Mouse (Mus musculus) cerebellum, postnatal 4 days (tissue): ENCODE results near the gene Gm13057.
"Not testable (repeated sequence)": the region's sequence is repeated elsewhere in the genome, so short reads cannot be mapped to it uniquely, and the experiment has no call there.

Source experiments
- DNase-seq, 2 experiments: peaks; one replicate each; pipeline ENCODE4 v3.0.0; 2022; ENCODE audit warnings: low spot score in 2 of 2, mixed read lengths in 1 of 2

Gene Gm13057

DNA sequence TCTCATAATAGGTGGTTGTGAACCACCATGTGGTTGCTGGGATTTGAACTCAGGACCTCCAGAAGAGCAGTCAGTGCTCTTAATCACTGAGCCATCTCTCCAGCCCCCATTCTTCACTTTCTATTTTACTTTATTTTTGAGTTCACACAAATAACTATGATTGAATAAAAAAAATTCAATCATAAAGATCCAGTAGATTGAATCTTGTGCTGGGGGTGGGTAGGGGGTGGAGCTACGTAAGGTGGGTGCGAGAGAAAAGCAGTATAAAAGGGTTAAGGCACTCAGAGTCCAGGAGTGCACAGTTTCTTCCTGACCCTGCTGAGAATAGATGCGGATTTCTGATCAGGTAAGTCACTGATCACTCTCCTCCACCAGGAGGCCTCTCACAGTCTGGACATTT, at the start of gene Gm13057, which contains the start of gene BC080695:
TSS of gene Gm13057 (plus strand) at position 310 of the 400 bp plus-strand sequence.
TSS of gene BC080695 (plus strand) at position 301 of the 400 bp plus-strand sequence.
- not testable (repeated sequence) for DNase-seq

DNA sequence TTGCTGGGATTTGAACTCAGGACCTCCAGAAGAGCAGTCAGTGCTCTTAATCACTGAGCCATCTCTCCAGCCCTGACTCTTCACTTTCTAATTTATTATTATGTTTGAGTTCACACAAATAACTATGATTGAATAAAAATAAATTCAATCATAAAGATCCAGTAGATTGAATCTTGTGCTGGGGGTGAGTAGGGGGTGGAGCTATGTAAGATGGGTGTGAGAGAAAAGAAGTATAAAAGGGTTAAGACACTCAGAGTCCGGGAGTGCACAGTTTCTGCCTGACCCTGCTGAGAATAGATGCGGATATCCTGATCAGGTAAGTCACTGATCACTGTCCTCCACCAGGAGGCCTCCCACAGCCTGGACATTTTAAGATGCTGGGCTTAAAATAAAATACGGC, 40.5 kb upstream of the Gm13057 start, which contains the start of gene Gm13043:
TSS of gene Gm13043 (plus strand) at position 301 of the 400 bp plus-strand sequence.
- DNase-seq: no peak

DNA sequence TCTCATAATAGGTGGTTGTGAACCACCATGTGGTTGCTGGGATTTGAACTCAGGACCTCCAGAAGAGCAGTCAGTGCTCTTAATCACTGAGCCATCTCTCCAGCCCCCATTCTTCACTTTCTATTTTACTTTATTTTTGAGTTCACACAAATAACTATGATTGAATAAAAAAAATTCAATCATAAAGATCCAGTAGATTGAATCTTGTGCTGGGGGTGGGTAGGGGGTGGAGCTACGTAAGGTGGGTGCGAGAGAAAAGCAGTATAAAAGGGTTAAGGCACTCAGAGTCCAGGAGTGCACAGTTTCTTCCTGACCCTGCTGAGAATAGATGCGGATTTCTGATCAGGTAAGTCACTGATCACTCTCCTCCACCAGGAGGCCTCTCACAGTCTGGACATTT, 15.9 kb upstream of the Gm13057 start, which contains the start of gene Gm13040:
TSS of gene Gm13040 (plus strand) at position 301 of the 400 bp plus-strand sequence.
- DNase-seq: not testable (repeated sequence)
